Mouse (Mus musculus) neural tube, embryonic 15.5 days (tissue): Measurements from ENCODE around the gene Asb1. TPM values are rescaled to one million over a fixed set of nuclear protein-coding genes. Genes with fewer than 3 reads are reported as not detected.

Experiments
- ATAC-seq: fragments of 200-750 bp; cut with Nextera tagmentation; 2 replicates; pipeline ENCODE4 v1.8.0; 2017; ENCODE audit warnings: mild to moderate bottlenecking, moderate TSS enrichment, moderate library complexity; ENCODE audit not compliant: low FRiP score
- H3K27ac ChIP-seq: fragments of 300-500 bp; sonication (generic); replicated peaks from 2 replicates; pipeline ENCODE4 v1.5.1; 2015; ENCODE audit warnings: mild to moderate bottlenecking, inconsistent platforms
- H3K27me3 ChIP-seq: fragments of 300-500 bp; sonication (generic); replicated peaks from 2 replicates; pipeline ENCODE4 v1.6.1; 2015; ENCODE audit warnings: inconsistent platforms
- H3K36me3 ChIP-seq: fragments of 300-500 bp; sonication (generic); 2 replicates; pipeline ENCODE4 v1.6.1; 2015; ENCODE audit warnings: inconsistent platforms
- H3K4me1 ChIP-seq: fragments of 300-500 bp; sonication (generic); 2 replicates; pipeline ENCODE4 v1.6.1; 2015; ENCODE audit warnings: inconsistent platforms
- H3K4me2 ChIP-seq: fragments of 300-500 bp; sonication (generic); 2 replicates; pipeline ENCODE4 v1.6.1; 2015; ENCODE audit warnings: inconsistent platforms, mild to moderate bottlenecking, moderate library complexity
- H3K4me3 ChIP-seq: fragments of 300-500 bp; sonication (generic); replicated peaks from 2 replicates; pipeline ENCODE4 v1.5.1; 2015; ENCODE audit warnings: mild to moderate bottlenecking, inconsistent platforms
- H3K9ac ChIP-seq: fragments of 300-500 bp; sonication (generic); replicated peaks from 2 replicates; pipeline ENCODE4 v1.6.1; 2015; ENCODE audit warnings: mild to moderate bottlenecking, inconsistent platforms
- H3K9me3 ChIP-seq: fragments of 300-500 bp; sonication (generic); replicated peaks from 2 replicates; pipeline ENCODE4 v1.6.1; 2016; ENCODE audit warnings: inconsistent platforms
- WGBS: fragments of 180-500 bp; shearing (Covaris S2); methylation state at CpG from one replicate; pipeline ENCODE4 v1.1.7; 2015; ENCODE audit warnings: mixed read lengths; 5-methylcytosine and 5-hydroxymethylcytosine counted together
- polyA plus RNA-seq: library from polyadenylated mRNA; unstranded; fragments of >200 nt; fragmentation: Nextera tagmentation; extraction: Ambion mirVana; gene quantifications from 2 replicates; pipeline ENCODE4 v1.2.1, GENCODE M21; 2015

The Asb1 gene
- polyA plus RNA-seq, 1 experiment from 2014 or later, result 13.4 TPM

DNA sequence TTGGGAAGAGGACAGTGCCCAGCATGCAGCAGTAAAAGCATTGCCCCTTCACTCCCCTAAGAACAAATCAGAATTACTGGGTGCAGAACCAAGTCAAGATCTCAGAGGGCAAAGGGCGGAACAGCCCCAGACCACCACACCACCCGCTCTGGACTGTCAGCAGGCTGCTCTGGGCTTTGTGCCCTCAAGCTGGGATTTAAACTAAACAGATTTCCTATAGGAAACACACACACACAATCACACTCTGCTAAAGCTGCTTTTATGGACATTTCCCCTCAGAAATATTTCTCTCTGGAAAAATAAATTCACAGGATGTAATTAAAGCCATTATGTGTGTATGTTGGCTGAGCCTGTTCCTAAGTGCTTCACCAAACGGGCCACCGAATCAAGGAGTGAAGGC lies 8.1 kb upstream of the Asb1 start:
- Histone ChIP-seq H3K4me1 (no peaks in the 10 kb centered on the region), H3K4me3 (no peak overlapping the region), H3K27ac (no peak overlapping the region), H3K9me3 (no peaks in the 10 kb centered on the region), H3K4me2 (no peak overlapping the region), H3K27me3 (peaks cover 5% of the 10 kb centered on the region; the same call in 1 of the 2 replicates), H3K36me3 (peaks cover 18% of the 10 kb centered on the region), H3K9ac (no peak overlapping the region)
- WGBS, result 91% methylated on average over 4 of the region's 4 CpGs
- ATAC-seq, result no peak

DNA sequence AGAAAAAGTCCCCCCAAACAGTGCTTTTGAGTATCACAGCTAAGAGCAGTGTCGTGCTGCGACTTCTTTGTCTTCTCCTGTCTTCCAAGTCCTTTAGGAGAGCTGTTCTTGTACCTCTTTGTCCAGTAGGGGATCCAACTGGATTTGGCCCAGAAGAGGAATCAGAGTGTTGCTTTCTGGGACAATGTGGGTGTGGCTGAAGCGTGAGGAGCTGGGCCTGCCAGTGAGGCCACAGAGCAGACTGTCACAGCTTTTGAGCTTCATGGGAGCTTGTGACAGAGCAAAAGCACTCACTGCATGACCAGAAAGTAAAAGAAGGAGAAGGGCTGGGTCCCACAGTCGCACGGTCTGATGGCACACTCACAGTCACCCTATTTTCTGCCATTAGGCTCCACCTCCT lies 7.5 kb upstream of the Asb1 start:
- no peak for ATAC-seq
- peaks cover 12% of the 10 kb centered on the region for H3K36me3 ChIP-seq
- WGBS, result 90% methylated on average over 5 of the region's 5 CpGs

DNA sequence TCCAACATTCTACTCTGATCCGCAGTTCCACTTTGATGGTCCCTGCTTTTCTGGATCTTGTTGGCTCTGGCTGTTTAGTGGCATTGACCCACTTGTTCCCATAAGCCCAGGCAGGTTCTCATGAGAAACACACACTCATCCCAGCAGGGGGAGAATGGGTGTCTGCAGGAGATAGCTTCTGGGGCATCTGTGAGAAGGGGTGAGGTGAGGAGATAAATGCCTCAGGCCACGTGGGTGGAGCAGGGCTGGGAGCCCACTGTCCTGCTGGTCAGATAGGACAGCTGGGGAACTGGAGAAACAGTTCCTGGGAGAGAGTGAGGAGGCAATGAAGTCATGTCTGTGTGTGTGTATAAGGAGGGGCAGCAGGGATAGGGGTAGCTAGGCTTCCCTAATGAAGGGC lies 6.9 kb upstream of the Asb1 start:
- H3K27ac ChIP-seq, result no peak overlapping the region
- H3K4me1 ChIP-seq, result no peaks in the 10 kb centered on the region
- H3K9ac ChIP-seq, result no peak overlapping the region
- WGBS, result 63% methylated on average over 2 of the region's 2 CpGs
- peaks cover 6% of the 10 kb centered on the region for H3K36me3 ChIP-seq
- H3K27me3 ChIP-seq, result peaks cover 6% of the 10 kb centered on the region; the same call in 1 of the 2 replicates
- no peak overlapping the region for H3K4me3 ChIP-seq
- no peaks in the 10 kb centered on the region for H3K9me3 ChIP-seq
- no peak for ATAC-seq
- H3K4me2 ChIP-seq, result no peak overlapping the region

More for the DNA sequence above, 7.5 kb upstream of the Asb1 start:
- peaks cover 5% of the 10 kb centered on the region; the same call in 1 of the 2 replicates for H3K27me3 ChIP-seq
- no peak overlapping the region for H3K4me2 ChIP-seq
- H3K27ac ChIP-seq, result no peak overlapping the region
- H3K9ac ChIP-seq, result no peak overlapping the region
- H3K4me1 ChIP-seq, result no peaks in the 10 kb centered on the region
- H3K4me3 ChIP-seq, result no peak overlapping the region
- H3K9me3 ChIP-seq, result no peaks in the 10 kb centered on the region

DNA sequence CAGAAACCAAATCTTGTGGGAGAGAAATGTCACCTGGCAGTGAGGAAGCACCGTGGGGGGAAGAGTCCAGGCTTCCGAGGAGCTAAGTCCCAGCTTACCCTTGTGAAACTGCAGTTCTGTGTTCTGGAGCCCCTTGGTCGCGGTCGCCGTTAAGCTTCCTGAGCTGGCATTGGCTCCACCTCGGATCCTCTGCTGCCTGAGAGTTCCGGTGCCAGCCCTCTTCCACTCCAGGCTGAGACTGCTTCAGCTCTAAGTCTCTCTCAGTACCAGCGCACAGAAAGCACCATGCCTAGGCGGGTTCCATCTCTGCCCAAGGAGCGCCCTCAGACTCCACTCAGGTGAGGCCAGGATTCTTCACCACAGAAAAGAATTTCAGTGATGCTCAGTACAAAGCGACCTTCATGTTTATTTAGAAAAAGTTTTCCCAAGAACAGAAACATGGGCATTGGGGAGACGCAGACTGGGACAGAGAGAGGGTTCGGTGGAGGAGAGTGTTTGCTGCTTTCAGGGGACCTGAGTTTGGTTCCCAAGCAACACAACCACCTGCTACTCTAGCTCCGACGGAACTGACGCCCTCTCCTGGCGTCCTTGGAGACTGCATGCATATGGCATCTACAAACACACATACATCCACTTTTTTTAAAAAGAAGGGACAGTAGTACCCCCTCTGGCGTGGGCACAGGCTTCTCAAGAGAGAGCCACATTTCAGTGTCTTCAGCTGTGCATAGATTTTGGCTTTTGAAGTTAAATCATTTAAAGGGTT lies 6.2 kb upstream of the Asb1 start:
- Histone ChIP-seq H3K4me2 (no peak overlapping the region), H3K9ac (no peak overlapping the region), H3K27me3 (peaks cover 8% of the 10 kb centered on the region; the same call in 1 of the 2 replicates), H3K4me3 (no peak overlapping the region), H3K36me3 (peaks cover 4% of the 10 kb centered on the region), H3K4me1 (no peaks in the 10 kb centered on the region), H3K27ac (no peak overlapping the region), H3K9me3 (no peaks in the 10 kb centered on the region)
- no peak for ATAC-seq
- 83% methylated on average over 19 of the region's 19 CpGs for WGBS

DNA sequence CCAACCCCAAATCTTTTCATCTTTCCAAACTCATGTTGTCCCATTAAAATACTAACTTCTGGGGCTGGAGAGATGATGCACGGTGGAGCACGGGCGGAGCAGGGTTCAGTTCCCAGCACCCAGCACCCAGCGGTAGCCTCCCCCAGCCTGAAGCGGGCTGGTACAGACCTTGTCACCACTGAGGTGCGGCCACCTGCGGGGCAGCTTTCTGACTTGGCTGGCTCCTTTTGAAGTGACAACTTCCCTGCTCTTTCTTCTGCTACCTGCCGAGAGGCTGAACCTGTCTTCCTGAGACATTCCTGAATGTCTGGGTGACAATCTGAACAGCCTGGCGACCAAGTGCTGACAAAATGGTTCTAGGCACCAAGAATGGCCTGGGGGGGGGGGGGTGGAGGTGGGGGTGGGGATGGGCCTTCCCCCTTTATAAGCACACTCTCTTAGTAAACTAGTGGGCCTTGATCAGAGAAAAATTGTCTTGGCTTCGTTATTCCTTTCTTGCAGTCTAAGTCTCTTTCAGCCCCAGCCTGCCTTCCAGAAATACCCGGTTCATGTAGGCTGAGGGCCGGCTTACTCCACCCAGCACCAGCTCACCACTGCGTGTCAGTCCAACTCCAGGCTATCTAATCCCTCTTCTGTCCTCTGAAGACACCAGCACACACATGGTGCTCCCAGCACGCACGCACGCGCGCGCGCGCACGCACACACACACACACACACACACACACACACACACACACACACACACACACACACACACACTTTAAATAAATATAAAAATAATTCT lies 2.4 kb upstream of the Asb1 start:
- H3K36me3 ChIP-seq, result no peaks in the 10 kb centered on the region
- peaks cover 8% of the 10 kb centered on the region; the same call in 1 of the 2 replicates for H3K27me3 ChIP-seq
- no peaks in the 10 kb centered on the region for H3K9me3 ChIP-seq
- ATAC-seq, result no peak
- peaks cover 16% of the 10 kb centered on the region for H3K4me1 ChIP-seq
- 36% methylated on average over 22 of the region's 22 CpGs for WGBS
- H3K27ac ChIP-seq, result no peak overlapping the region
- no peak overlapping the region for H3K4me3 ChIP-seq
- H3K4me2 ChIP-seq, result no peak overlapping the region
- H3K9ac ChIP-seq, result no peak overlapping the region

DNA sequence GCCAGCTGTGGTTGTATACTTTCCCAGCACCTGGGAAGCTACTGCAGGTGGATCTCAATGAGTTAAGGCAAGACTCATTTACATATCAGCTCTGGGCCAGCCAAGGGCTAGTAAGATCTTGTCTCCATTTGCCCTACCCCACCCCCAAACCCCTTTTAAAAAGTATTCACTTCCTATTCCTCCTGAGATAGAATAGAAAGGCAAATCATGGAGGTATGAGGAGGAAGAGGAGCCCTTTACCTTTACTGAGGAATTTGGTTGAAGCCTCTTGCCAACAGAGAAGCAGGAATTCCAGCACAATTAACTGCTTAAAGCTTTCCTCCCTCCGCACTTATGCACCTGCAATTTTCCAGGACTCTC lies 1.8 kb upstream of the Asb1 start:
- Histone ChIP-seq H3K4me3 (no peak overlapping the region), H3K4me2 (no peak overlapping the region), H3K27ac (no peak overlapping the region), H3K27me3 (peaks cover 8% of the 10 kb centered on the region; the same call in 1 of the 2 replicates), H3K9ac (no peak overlapping the region), H3K36me3 (no peaks in the 10 kb centered on the region), H3K9me3 (no peaks in the 10 kb centered on the region), H3K4me1 (peaks cover 16% of the 10 kb centered on the region)
- no peak for ATAC-seq
- 56% methylated on average over 1 of the region's 1 CpGs for WGBS

DNA sequence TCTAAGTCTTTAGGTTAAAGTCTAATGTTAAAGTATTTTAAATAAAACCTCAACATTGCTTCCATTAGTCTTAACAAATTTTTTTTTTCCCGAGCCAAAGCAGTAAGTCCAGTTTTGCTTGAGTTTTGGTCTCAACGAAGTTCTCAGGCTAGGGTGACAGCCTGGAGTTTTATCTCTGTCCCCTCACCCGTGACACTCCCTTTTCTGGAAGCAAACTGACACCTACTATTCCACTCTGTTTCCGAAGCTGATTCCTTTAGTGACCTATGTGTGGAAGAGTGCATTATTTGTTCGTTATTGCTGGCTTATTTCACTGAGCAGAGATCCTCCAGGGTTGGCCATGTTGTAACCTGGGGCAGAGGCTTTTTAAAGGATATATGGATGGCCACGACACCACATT lies 1.1 kb upstream of the Asb1 start:
- ATAC-seq, result no peak
- H3K9ac ChIP-seq, result peak overlapping the region; percentile 91; the same call in 1 of the 2 replicates
- 38% methylated on average over 6 of the region's 6 CpGs for WGBS

DNA sequence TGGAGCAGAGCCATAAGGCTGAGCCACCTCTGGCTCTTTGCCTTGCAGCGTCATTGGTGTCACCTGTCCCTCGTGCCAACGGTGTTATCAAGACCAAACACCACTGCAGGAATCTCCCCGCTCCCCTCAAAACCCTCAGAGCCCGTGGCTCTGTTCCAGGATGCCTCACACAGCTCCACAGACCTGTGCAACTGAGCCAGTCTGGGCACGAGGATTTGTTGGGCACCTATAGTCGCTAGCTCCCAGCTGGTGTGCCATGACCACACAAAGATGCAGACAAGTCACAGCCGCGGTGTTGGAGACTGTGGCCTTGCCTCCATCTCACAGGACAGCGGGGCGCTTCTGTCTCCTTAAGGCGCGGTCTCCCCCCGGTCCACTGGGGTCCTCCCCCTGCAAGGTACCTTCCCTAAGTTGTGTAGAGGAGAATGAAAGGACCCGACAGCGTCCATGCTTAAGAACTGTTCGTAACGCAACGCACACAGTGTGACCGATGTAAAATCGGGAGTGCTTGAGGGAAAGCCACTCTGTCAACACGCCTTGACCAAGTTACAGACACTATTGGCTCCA lies 557 bp upstream of the Asb1 start:
- Histone ChIP-seq H3K4me2 (peak overlapping the region; percentile 95), H3K9ac (peak overlapping the region; percentile 91), H3K4me1 (peaks cover 16% of the 10 kb centered on the region), H3K27me3 (peaks cover 8% of the 10 kb centered on the region; the same call in 1 of the 2 replicates), H3K36me3 (peaks cover 7% of the 10 kb centered on the region; the same call in 1 of the 2 replicates), H3K9me3 (no peaks in the 10 kb centered on the region), H3K4me3 (peak overlapping the region; percentile 85), H3K27ac (peak overlapping the region; percentile 59)
- ATAC-seq, result peak; percentile 53
- 3% methylated on average over 22 of the region's 22 CpGs for WGBS

More for the DNA sequence above, 1.1 kb upstream of the Asb1 start:
- Histone ChIP-seq H3K4me1 (peaks cover 16% of the 10 kb centered on the region), H3K27ac (no peak overlapping the region), H3K9me3 (no peaks in the 10 kb centered on the region), H3K4me3 (peak overlapping the region; percentile 85; the same call in 1 of the 2 replicates), H3K27me3 (peaks cover 8% of the 10 kb centered on the region; the same call in 1 of the 2 replicates), H3K4me2 (peak overlapping the region; percentile 95), H3K36me3 (peaks cover 2% of the 10 kb centered on the region; the same call in 1 of the 2 replicates)

DNA sequence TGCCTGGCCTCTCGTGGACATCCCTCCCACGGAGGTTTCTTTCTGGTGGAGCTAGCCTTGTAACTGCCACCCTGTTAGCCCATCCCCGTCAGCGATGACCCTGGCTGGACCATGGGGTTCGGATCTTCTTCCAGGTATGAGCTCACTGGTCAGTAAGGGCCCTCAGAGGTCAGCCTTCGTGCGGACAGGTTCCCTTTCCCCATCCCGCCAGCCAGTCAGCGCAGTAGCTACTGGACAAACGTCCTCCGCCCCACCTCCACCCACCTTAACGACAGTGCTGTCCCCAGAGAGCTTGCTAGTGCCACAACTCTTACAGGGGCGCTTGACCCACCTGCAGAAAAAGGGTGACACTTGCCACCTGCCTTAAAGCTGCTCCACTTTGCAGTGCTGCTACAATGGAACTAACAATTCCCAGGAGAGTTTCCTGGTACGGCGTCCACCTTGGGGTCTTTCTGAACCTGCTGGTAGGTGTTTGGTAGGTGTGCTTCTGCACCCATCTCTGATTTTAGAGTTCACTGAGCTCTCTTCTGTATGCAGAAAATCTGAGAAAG lies 773 bp downstream of the Asb1 start:
- peaks cover 7% of the 10 kb centered on the region; the same call in 1 of the 2 replicates for H3K27me3 ChIP-seq
- peak overlapping the region; percentile 85 for H3K4me3 ChIP-seq
- H3K9me3 ChIP-seq, result no peaks in the 10 kb centered on the region
- 12% methylated on average over 15 of the region's 15 CpGs for WGBS
- ATAC-seq, result no peak
- H3K4me1 ChIP-seq, result peaks cover 16% of the 10 kb centered on the region
- H3K36me3 ChIP-seq, result peaks cover 16% of the 10 kb centered on the region
- H3K27ac ChIP-seq, result peak overlapping the region; percentile 70
- peak overlapping the region; percentile 91 for H3K9ac ChIP-seq
- peak overlapping the region; percentile 95 for H3K4me2 ChIP-seq

DNA sequence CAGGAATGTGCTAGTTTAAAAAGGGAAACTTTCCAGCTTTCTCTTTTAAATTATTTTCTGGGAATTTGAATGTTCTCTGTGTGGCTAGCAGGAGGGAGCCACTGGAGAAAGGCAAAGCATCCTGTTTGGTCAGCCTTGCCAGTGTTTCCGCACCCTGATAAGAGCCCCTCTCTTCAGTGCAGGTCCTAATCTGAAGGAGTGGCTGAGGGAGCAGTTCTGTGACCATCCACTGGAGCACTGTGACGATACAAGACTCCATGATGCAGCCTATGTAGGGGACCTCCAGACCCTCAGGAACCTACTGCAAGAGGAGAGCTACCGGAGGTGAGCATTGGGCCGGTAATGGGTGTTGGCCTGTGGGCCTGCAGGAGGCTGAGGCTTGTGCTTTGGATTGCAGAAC lies 3.6 kb downstream of the Asb1 start:
- 94% methylated on average over 4 of the region's 4 CpGs for WGBS
- no peak for ATAC-seq
- no peak overlapping the region for H3K27ac ChIP-seq
- no peaks in the 10 kb centered on the region for H3K27me3 ChIP-seq
- H3K4me2 ChIP-seq, result no peak overlapping the region
- H3K36me3 ChIP-seq, result peaks cover 36% of the 10 kb centered on the region
- no peaks in the 10 kb centered on the region for H3K9me3 ChIP-seq
- peaks cover 20% of the 10 kb centered on the region for H3K4me1 ChIP-seq
- H3K4me3 ChIP-seq, result no peak overlapping the region
- H3K9ac ChIP-seq, result no peak overlapping the region

DNA sequence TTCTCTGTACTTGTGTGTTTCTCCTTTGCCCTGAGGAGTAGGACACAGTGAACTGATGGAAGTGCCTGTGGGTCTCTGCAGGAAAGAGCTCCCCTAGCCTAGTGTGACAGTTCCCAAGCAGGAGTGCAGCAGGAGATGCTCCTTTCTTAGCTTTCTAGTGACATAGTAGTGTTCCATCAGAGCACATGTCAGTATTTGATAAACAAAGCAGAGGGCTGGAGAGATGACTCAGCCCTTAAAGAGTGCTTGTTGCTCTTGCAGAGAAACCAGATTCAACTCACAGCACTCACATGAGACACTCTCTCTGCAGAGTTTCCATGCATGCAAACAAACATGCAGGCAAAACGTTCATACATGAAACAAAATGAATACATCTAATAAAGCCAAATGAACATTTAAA lies 4.9 kb downstream of the Asb1 start:
- no peak for ATAC-seq
- Histone ChIP-seq H3K27me3 (no peaks in the 10 kb centered on the region), H3K9ac (no peak overlapping the region), H3K4me3 (no peak overlapping the region), H3K4me1 (peaks cover 20% of the 10 kb centered on the region), H3K9me3 (no peaks in the 10 kb centered on the region), H3K27ac (no peak overlapping the region), H3K36me3 (peaks cover 36% of the 10 kb centered on the region), H3K4me2 (no peak overlapping the region)
- WGBS, result 94% methylated on average over 1 of the region's 1 CpGs
